Mouse (Mus musculus) adrenal gland (tissue): ENCODE results near the gene Vav1.

ENCODE experiments used
- intact Hi-C: fragments of 180-260 bp; cut with DNase I; formaldehyde crosslinking; loops from one replicate; pipeline ENCODE4 v1.15.1; 2025

Vav1 gene

GRCm38 (mm10) chr17:57277598-57278261 lies 1.2 kb upstream of the Vav1 start:
- intact Hi-C loops: loop anchor here (2.0 kb wide), 3 partner anchors 29 to 57 kb away; partner anchors contain the start of genes Gpr108 and Trip10

- intact Hi-C loops: no loop called here
These were observed 363 bp upstream of the Vav1 start for GRCm38 (mm10) chr17:57278537-57278936.

- intact Hi-C loops: no loop called here
These were observed 808 bp downstream of the Vav1 start for GRCm38 (mm10) chr17:57279591-57280224.

GRCm38 (mm10) chr17:57280411-57280810 lies 1.5 kb downstream of the Vav1 start:
- intact Hi-C loops: no loop called here

- intact Hi-C loops: no loop called here
These were observed 5.0 kb downstream of the Vav1 start for GRCm38 (mm10) chr17:57283906-57284305.

GRCm38 (mm10) chr17:57285077-57285476 lies 6.2 kb downstream of the Vav1 start:
- intact Hi-C loops: no loop called here

- intact Hi-C loops: no loop called here
These were observed 7.9 kb downstream of the Vav1 start for GRCm38 (mm10) chr17:57286718-57287355.

- intact Hi-C loops: no loop called here
These were observed 10.4 kb downstream of the Vav1 start for GRCm38 (mm10) chr17:57289252-57289651.

GRCm38 (mm10) chr17:57290001-57290670 lies 11.2 kb downstream of the Vav1 start:
- intact Hi-C loops: no loop called here

- intact Hi-C loops: no loop called here
These were observed 11.8 kb downstream of the Vav1 start for GRCm38 (mm10) chr17:57290671-57291055.

- intact Hi-C loops: no loop called here
These were observed 13.4 kb downstream of the Vav1 start for GRCm38 (mm10) chr17:57292302-57292701.

GRCm38 (mm10) chr17:57292968-57293367 lies 14.1 kb downstream of the Vav1 start:
- intact Hi-C loops: no loop called here

- intact Hi-C loops: no loop called here
These were observed 17.0 kb downstream of the Vav1 start for GRCm38 (mm10) chr17:57295935-57296334.

- intact Hi-C loops: no loop called here
These were observed 18.1 kb downstream of the Vav1 start for GRCm38 (mm10) chr17:57297040-57297439.

- intact Hi-C loops: no loop called here
These were observed 26.7 kb downstream of the Vav1 start for GRCm38 (mm10) chr17:57305593-57305992.

GRCm38 (mm10) chr17:57307074-57307473 lies 28.2 kb downstream of the Vav1 start:
- intact Hi-C loops: no loop called here

GRCm38 (mm10) chr17:57311801-57312200 lies 32.9 kb downstream of the Vav1 start:
- intact Hi-C loops: no loop called here

GRCm38 (mm10) chr17:57327615-57328014 lies 48.7 kb downstream of the Vav1 start:
- intact Hi-C loops: no loop called here

GRCm38 (mm10) chr17:57328944-57329343 lies 50.0 kb downstream of the Vav1 start:
- intact Hi-C loops: no loop called here

- intact Hi-C loops: loop anchor here (5.0 to 10.0 kb wide), 2 partner anchors 234 to 336 kb away; partner anchors contain the start of genes Alkbh7 and Clpp
These were observed 52.1 kb downstream of the Vav1 start for GRCm38 (mm10) chr17:57330993-57331392.

GRCm38 (mm10) chr17:57332241-57332640 lies 53.3 kb downstream of the Vav1 start:
- intact Hi-C loops: loop anchor here (5.0 to 10.0 kb wide), 2 partner anchors 235 to 337 kb away; partner anchors contain the start of genes Alkbh7 and Clpp
